Mouse (Mus musculus) hindbrain, embryonic 13.5 days (tissue): ENCODE data around the gene Hmbs. TPM values are rescaled to one million over a fixed set of nuclear protein-coding genes. Genes with fewer than 3 reads are reported as not detected.
"Not testable (repeated sequence)": the region's sequence is repeated elsewhere in the genome, so short reads cannot be mapped to it uniquely, and the experiment has no call there.

Experiments
- ATAC-seq: fragments of 200-750 bp; cut with Nextera tagmentation; 2 replicates; pipeline ENCODE4 v1.8.0; 2017; ENCODE audit warnings: moderate TSS enrichment; ENCODE audit not compliant: low FRiP score
- H3K27ac ChIP-seq: fragments of 300-500 bp; sonication (generic); 2 replicates; pipeline ENCODE4 v1.5.1; 2015; ENCODE audit warnings: inconsistent platforms, mild to moderate bottlenecking, moderate library complexity
- H3K27me3 ChIP-seq: fragments of 300-500 bp; sonication (generic); 2 replicates; pipeline ENCODE4 v1.6.1; 2015; ENCODE audit warnings: mild to moderate bottlenecking, inconsistent platforms
- H3K36me3 ChIP-seq: fragments of 300-500 bp; sonication (generic); 2 replicates; pipeline ENCODE4 v1.6.1; 2015; ENCODE audit warnings: mild to moderate bottlenecking, inconsistent platforms
- H3K4me1 ChIP-seq: fragments of 300-500 bp; sonication (generic); replicated peaks from 2 replicates; pipeline ENCODE4 v1.6.1; 2015; ENCODE audit warnings: inconsistent platforms
- H3K4me2 ChIP-seq: fragments of 300-500 bp; sonication (generic); 2 replicates; pipeline ENCODE4 v1.6.1; 2015; ENCODE audit warnings: inconsistent platforms, mild to moderate bottlenecking, moderate library complexity
- H3K4me3 ChIP-seq: fragments of 300-500 bp; sonication (generic); 2 replicates; pipeline ENCODE4 v1.5.1; 2015; ENCODE audit warnings: mild to moderate bottlenecking, inconsistent platforms
- H3K9ac ChIP-seq: fragments of 300-500 bp; sonication (generic); 2 replicates; pipeline ENCODE4 v1.6.1; 2015; ENCODE audit warnings: mild to moderate bottlenecking, inconsistent platforms
- H3K9me3 ChIP-seq: fragments of 300-500 bp; sonication (generic); 2 replicates; pipeline ENCODE4 v1.6.1; 2016; ENCODE audit warnings: inconsistent platforms
- WGBS: fragments of 180-500 bp; shearing (Covaris S2); methylation state at CpG from one replicate; pipeline ENCODE4 v1.1.7; 2015; 5-methylcytosine and 5-hydroxymethylcytosine counted together
- polyA plus RNA-seq: library from polyadenylated mRNA; unstranded; fragments of >200 nt; fragmentation: Nextera tagmentation; extraction: Ambion mirVana; gene quantifications from 2 replicates; pipeline ENCODE4 v1.2.1, GENCODE M21; 2015

The Hmbs gene
- polyA plus RNA-seq, 1 experiment from 2014 or later: 66.8 TPM

- H3K4me1 ChIP-seq: peaks cover 15% of the 10 kb centered on the region
- peak overlapping the region; percentile 92 for H3K9ac ChIP-seq
- H3K27ac ChIP-seq: no peak overlapping the region
- peak overlapping the region; percentile 86 for H3K4me3 ChIP-seq
- peaks cover 41% of the 10 kb centered on the region for H3K36me3 ChIP-seq
- ATAC-seq: no peak
- 90% methylated on average over 5 of the region's 5 CpGs for WGBS
- no peaks in the 10 kb centered on the region for H3K27me3 ChIP-seq
- no peaks in the 10 kb centered on the region for H3K9me3 ChIP-seq
- peak overlapping the region; percentile 88 for H3K4me2 ChIP-seq
These were observed 16.1 kb downstream of the Hmbs start for GRCm38 (mm10) chr9:44327926-44328325.

- peak; percentile 43 for ATAC-seq
These were observed 16.8 kb downstream of the Hmbs start for GRCm38 (mm10) chr9:44327064-44327711.

GRCm38 (mm10) chr9:44326371-44327063 lies 17.5 kb downstream of the Hmbs start:
- under 1% methylated on average over 38 of the region's 38 CpGs for WGBS
- Histone ChIP-seq H3K36me3 (peaks cover 28% of the 10 kb centered on the region), H3K27ac (peak overlapping the region; percentile 94), H3K4me2 (peak overlapping the region; percentile 88), H3K4me1 (peaks cover 15% of the 10 kb centered on the region), H3K9me3 (no peaks in the 10 kb centered on the region), H3K9ac (peak overlapping the region; percentile 92), H3K4me3 (peak overlapping the region; percentile 86), H3K27me3 (no peaks in the 10 kb centered on the region)
- ATAC-seq: peak; percentile 94

More at GRCm38 (mm10) chr9:44327064-44327711, 16.8 kb downstream of the Hmbs start:
- Histone ChIP-seq H3K4me2 (peak overlapping the region; percentile 88), H3K27me3 (no peaks in the 10 kb centered on the region), H3K36me3 (peaks cover 34% of the 10 kb centered on the region), H3K27ac (peak overlapping the region; percentile 94), H3K4me1 (peaks cover 15% of the 10 kb centered on the region), H3K4me3 (peak overlapping the region; percentile 86), H3K9me3 (no peaks in the 10 kb centered on the region), H3K9ac (peak overlapping the region; percentile 92)
- under 1% methylated on average over 22 of the region's 22 CpGs for WGBS

GRCm38 (mm10) chr9:44325768-44326370 lies 18.2 kb downstream of the Hmbs start, which contains the start of gene Dpagt1:
Dpagt1 (plus strand) TSS chr9:44326019.
- Histone ChIP-seq H3K27ac (peak within 1 kb of the TSS; percentile 94), H3K9ac (peak within 1 kb of the TSS; percentile 92), H3K4me2 (peak within 1 kb of the TSS; percentile 88), H3K9me3 (no peaks in the 10 kb centered on the region), H3K4me3 (peak within 1 kb of the TSS; percentile 86), H3K36me3 (peaks cover 21% of the 10 kb centered on the region), H3K27me3 (no peaks in the 10 kb centered on the region), H3K4me1 (peaks cover 18% of the 10 kb centered on the region)
- ATAC-seq: peak; percentile 53; the same call in 1 of the 2 replicates
- 6% methylated on average over 12 of the region's 12 CpGs for WGBS

GRCm38 (mm10) chr9:44325032-44325767 lies 18.8 kb downstream of the Hmbs start:
- Histone ChIP-seq H3K36me3 (peaks cover 15% of the 10 kb centered on the region), H3K27ac (peak overlapping the region; percentile 94; the same call in 1 of the 2 replicates), H3K4me2 (peak overlapping the region; percentile 88), H3K9ac (peak overlapping the region; percentile 92; the same call in 1 of the 2 replicates), H3K4me3 (peak overlapping the region; percentile 86), H3K4me1 (peaks cover 23% of the 10 kb centered on the region)
- WGBS: 71% methylated on average over 7 of the region's 8 CpGs
- not testable (repeated sequence) for H3K9me3 ChIP-seq, H3K27me3 ChIP-seq, ATAC-seq

- 82% methylated on average over 6 of the region's 6 CpGs for WGBS
- Histone ChIP-seq H3K9me3 (no peaks in the 10 kb centered on the region), H3K36me3 (peaks cover 5% of the 10 kb centered on the region), H3K4me1 (peaks cover 26% of the 10 kb centered on the region), H3K4me2 (no peak overlapping the region), H3K27ac (no peak overlapping the region), H3K9ac (no peak overlapping the region), H3K27me3 (no peaks in the 10 kb centered on the region), H3K4me3 (no peak overlapping the region)
- no peak for ATAC-seq
These were observed 19.9 kb downstream of the Hmbs start for GRCm38 (mm10) chr9:44324147-44324546.

GRCm38 (mm10) chr9:44323656-44324055 lies 20.4 kb downstream of the Hmbs start:
- not testable (repeated sequence) for ATAC-seq, H3K4me2 ChIP-seq, H3K27ac ChIP-seq, H3K36me3 ChIP-seq, H3K4me3 ChIP-seq, H3K27me3 ChIP-seq, H3K9ac ChIP-seq, H3K9me3 ChIP-seq
- WGBS: 72% methylated on average over 4 of the region's 4 CpGs
- peaks cover 31% of the 10 kb centered on the region for H3K4me1 ChIP-seq

GRCm38 (mm10) chr9:44320799-44321133 lies 23.3 kb downstream of the Hmbs start:
- ATAC-seq: peak; percentile 4
- H3K27me3 ChIP-seq: no peaks in the 10 kb centered on the region
- H3K9ac ChIP-seq: peak overlapping the region; percentile 98
- peak overlapping the region; percentile 83 for H3K27ac ChIP-seq
- WGBS: 19% methylated on average over 6 of the region's 6 CpGs
- peak overlapping the region; percentile 94 for H3K4me2 ChIP-seq
- peak overlapping the region; percentile 97 for H3K4me3 ChIP-seq
- H3K36me3 ChIP-seq: peaks cover 17% of the 10 kb centered on the region
- no peaks in the 10 kb centered on the region for H3K9me3 ChIP-seq
- H3K4me1 ChIP-seq: peaks cover 41% of the 10 kb centered on the region

- Histone ChIP-seq H3K4me2 (peak within 1 kb of the TSS; percentile 94), H3K36me3 (peaks cover 23% of the 10 kb centered on the region), H3K9me3 (no peaks in the 10 kb centered on the region), H3K4me3 (peak within 1 kb of the TSS; percentile 97), H3K9ac (peak within 1 kb of the TSS; percentile 98), H3K27ac (peak within 1 kb of the TSS; percentile 89), H3K27me3 (no peaks in the 10 kb centered on the region), H3K4me1 (peaks cover 38% of the 10 kb centered on the region)
- WGBS: under 1% methylated on average over 66 of the region's 67 CpGs
- ATAC-seq: peak; percentile 98
These were observed 23.9 kb downstream of the Hmbs start, which contains the start of gene C2cd2l for GRCm38 (mm10) chr9:44319887-44320798. C2cd2l (minus strand) TSS chr9:44320285.

- peaks cover 32% of the 10 kb centered on the region for H3K36me3 ChIP-seq
- ATAC-seq: peak; percentile 2; the same call in 1 of the 2 replicates
- H3K4me3 ChIP-seq: peak overlapping the region; percentile 97
- H3K27me3 ChIP-seq: no peaks in the 10 kb centered on the region
- H3K9ac ChIP-seq: peak overlapping the region; percentile 98
- peak overlapping the region; percentile 89 for H3K27ac ChIP-seq
- 3% methylated on average over 37 of the region's 37 CpGs for WGBS
- H3K9me3 ChIP-seq: no peaks in the 10 kb centered on the region
- H3K4me2 ChIP-seq: peak overlapping the region; percentile 94
- H3K4me1 ChIP-seq: peaks cover 39% of the 10 kb centered on the region
These were observed 24.7 kb downstream of the Hmbs start for GRCm38 (mm10) chr9:44319105-44319886.

- Histone ChIP-seq H3K36me3 (peaks cover 37% of the 10 kb centered on the region), H3K9ac (peak overlapping the region; percentile 98), H3K27me3 (no peaks in the 10 kb centered on the region), H3K4me1 (peaks cover 44% of the 10 kb centered on the region), H3K27ac (no peak overlapping the region), H3K9me3 (no peaks in the 10 kb centered on the region), H3K4me2 (peak overlapping the region; percentile 94), H3K4me3 (peak overlapping the region; percentile 97)
- 35% methylated on average over 3 of the region's 3 CpGs for WGBS
- ATAC-seq: no peak
These were observed 25.3 kb downstream of the Hmbs start for GRCm38 (mm10) chr9:44318826-44319095.
